Mouse (Mus musculus): ENCODE results near the gene Otx2.

GRCm38 (mm10) chr14:48664001-48664810 lies 9.4 kb downstream of the Otx2 start:
- TF ChIP-seq GATA1 (IDR thresholded peaks at IDR 0.05; ENCODE audit: low read length), result no peak
- TF ChIP-seq TAL1 (IDR thresholded peaks at IDR 0.05; ENCODE audit: low read length), result no peak

All from erythroblast, embryonic 14.5 days (primary cell).